Mouse (Mus musculus) stomach, postnatal 0 days (tissue): Measurements from ENCODE around the gene Tcp1. TPM values are rescaled to one million over a fixed set of nuclear protein-coding genes. Genes with fewer than 3 reads are reported as not detected.

Experiments used
- ATAC-seq: fragments of 200-750 bp; cut with Nextera tagmentation; 2 replicates; pipeline ENCODE4 v1.8.0; 2017; ENCODE audit not compliant: low FRiP score, low TSS enrichment
- DNase-seq: peaks from one replicate; pipeline ENCODE4 v3.0.0-alpha.2; 2016; ENCODE audit warnings: low spot score
- H3K27ac ChIP-seq: fragments of 300-500 bp; sonication (generic); replicated peaks from 2 replicates; pipeline ENCODE4 v1.5.1; 2014; ENCODE audit warnings: mild to moderate bottlenecking, control low read depth
- H3K27me3 ChIP-seq: fragments of 300-500 bp; sonication (generic); 2 replicates; pipeline ENCODE4 v1.6.1; 2014; ENCODE audit warnings: low read length; ENCODE audit not compliant: control insufficient read depth, insufficient read depth
- H3K36me3 ChIP-seq: fragments of 300-500 bp; sonication (generic); 2 replicates; pipeline ENCODE4 v1.6.1; 2014; ENCODE audit warnings: low read length, mixed read lengths; ENCODE audit not compliant: control insufficient read depth, insufficient read depth
- H3K4me1 ChIP-seq: fragments of 300-500 bp; sonication (generic); replicated peaks from 2 replicates; pipeline ENCODE4 v1.6.1; 2014; ENCODE audit warnings: antibody characterized with exemption; ENCODE audit not compliant: control insufficient read depth, insufficient read depth
- H3K4me2 ChIP-seq: fragments of 300-500 bp; sonication (generic); replicated peaks from 2 replicates; pipeline ENCODE4 v1.6.1; 2014; ENCODE audit warnings: low read depth, mild to moderate bottlenecking, control low read depth, moderate library complexity
- H3K4me3 ChIP-seq: fragments of 300-500 bp; sonication (generic); 2 replicates; pipeline ENCODE4 v1.5.1; 2014; ENCODE audit warnings: low read depth, low read length, control low read depth
- H3K9ac ChIP-seq: fragments of 300-500 bp; sonication (generic); 2 replicates; pipeline ENCODE4 v1.6.1; 2014; ENCODE audit warnings: mild to moderate bottlenecking, low read length, control low read depth, mixed read lengths
- H3K9me3 ChIP-seq: fragments of 300-500 bp; sonication (generic); 2 replicates; pipeline ENCODE4 v1.6.1; 2016; ENCODE audit warnings: low read length; ENCODE audit not compliant: control insufficient read depth
- CTCF ChIP-seq: IDR thresholded peaks from 2 replicates; pipeline ENCODE4 v1.5.1; 2016; ENCODE audit warnings: antibody characterized with exemption, low read depth, mild to moderate bottlenecking, moderate library complexity
- EP300 ChIP-seq: optimal IDR thresholded peaks from 2 replicates; pipeline ENCODE3; 2016; ENCODE audit warnings: antibody characterized with exemption
- WGBS: fragments of 180-500 bp; shearing (Covaris S2); extraction: QIAGEN DNeasy Blood & Tissue Kit; methylation state at CpG from one replicate; pipeline ENCODE4 v1.1.7; 2014; 5-methylcytosine and 5-hydroxymethylcytosine counted together
- polyA plus RNA-seq: library from polyadenylated mRNA; unstranded; fragments of >200 nt; fragmentation: Nextera tagmentation; extraction: Ambion mirVana; gene quantifications from 2 replicates; pipeline ENCODE4 v1.2.1, GENCODE M21; 2015

Tcp1 gene
- polyA plus RNA-seq, 1 experiment from 2014 or later: 240 TPM

- Histone ChIP-seq H3K36me3 (peaks cover 18% of the 10 kb centered on the region), H3K4me3 (no peak overlapping the region), H3K9me3 (no peaks in the 10 kb centered on the region), H3K27ac (no peak overlapping the region), H3K9ac (no peak overlapping the region), H3K4me1 (no peaks in the 10 kb centered on the region), H3K27me3 (no peaks in the 10 kb centered on the region), H3K4me2 (no peak overlapping the region)
- TF ChIP-seq EP300 (no peak), CTCF (no peak)
- DNase-seq (no peak), ATAC-seq (no peak)
- WGBS: 71% methylated on average over 2 of the region's 2 CpGs
Measured at GRCm38 (mm10) chr17:12973851-12974250, 58.4 kb downstream of the Tcp1 start.

Other genes starting within 250 kb of the Tcp1 start
- gene Slc22a1, start 239.9 kb upstream of the Tcp1 start, polyA plus RNA-seq: 7.9 and 10.4 TPM in 2 replicates
- gene Igf2r, start 146.0 kb upstream of the Tcp1 start, polyA plus RNA-seq: 9.4 and 9.6 TPM in 2 replicates
- gene Mas1, start 47.6 kb upstream of the Tcp1 start, polyA plus RNA-seq: 0.12 and 0.21 TPM in 2 replicates
- gene Mrgprh, start 39.7 kb upstream of the Tcp1 start, polyA plus RNA-seq: not detected in 2 replicates
- 0.45 and 0.63 TPM in 2 replicates for gene Pnldc1, start 5.5 kb upstream of the Tcp1 start, polyA plus RNA-seq
- gene Mrpl18, start 644 bp downstream of the Tcp1 start, polyA plus RNA-seq: 93.7 and 101 TPM in 2 replicates
- 0.62 and 0.73 TPM in 2 replicates for gene Acat3, start 24.9 kb downstream of the Tcp1 start, polyA plus RNA-seq
- gene Acat2, start 45.0 kb downstream of the Tcp1 start, polyA plus RNA-seq: 76.0 and 81.8 TPM in 2 replicates
- 75.2 and 75.4 TPM in 2 replicates for gene Wtap, start 78.5 kb downstream of the Tcp1 start, polyA plus RNA-seq
- gene Sod2, start 91.1 kb downstream of the Tcp1 start, polyA plus RNA-seq: 176 and 186 TPM in 2 replicates
- gene Gpr31b, start 136.6 kb downstream of the Tcp1 start, polyA plus RNA-seq: 0.12 TPM in 1 of 2 replicates, not detected in the other
- 0.17 and 0.19 TPM in 2 replicates for gene Tcp10b, start 145.4 kb downstream of the Tcp1 start, polyA plus RNA-seq
- 0.05 TPM in 2 replicates for gene Unc93a, start 216.1 kb downstream of the Tcp1 start, polyA plus RNA-seq